Mouse (Mus musculus): ENCODE results near the gene Npnt.

Npnt gene

GRCm38 (mm10) chr3:132859573-132859972, 90.5 kb downstream of the Npnt start:
- DNase-seq (ENCODE audit: low read depth, low spot score): peak; percentile 23

GRCm38 (mm10) chr3:132858849-132859248, 91.2 kb downstream of the Npnt start:
- peak; percentile 55 for DNase-seq (ENCODE audit: low read depth, low spot score)

- DNase-seq (ENCODE audit: low read depth, low spot score): no peak
Measured at GRCm38 (mm10) chr3:132856651-132857050, 93.4 kb downstream of the Npnt start.

GRCm38 (mm10) chr3:132855458-132856212, 94.5 kb downstream of the Npnt start:
- no peak for DNase-seq (ENCODE audit: low read depth, low spot score)

GRCm38 (mm10) chr3:132854271-132854670, 95.8 kb downstream of the Npnt start:
- no peak for DNase-seq (ENCODE audit: low read depth, low spot score)

- DNase-seq (ENCODE audit: low read depth, low spot score): no peak
Measured at GRCm38 (mm10) chr3:132851841-132852728, 98.0 kb downstream of the Npnt start.

GRCm38 (mm10) chr3:132851417-132851816, 98.7 kb downstream of the Npnt start:
- no peak for DNase-seq (ENCODE audit: low read depth, low spot score)

- no peak for DNase-seq (ENCODE audit: low read depth, low spot score)
Measured at GRCm38 (mm10) chr3:132850431-132850830, 99.7 kb downstream of the Npnt start.

GRCm38 (mm10) chr3:132849669-132850068, 100.4 kb downstream of the Npnt start:
- no peak for DNase-seq (ENCODE audit: low read depth, low spot score)

- DNase-seq (ENCODE audit: low read depth, low spot score): no peak
Measured at GRCm38 (mm10) chr3:132842676-132843075, 107.4 kb downstream of the Npnt start.

- DNase-seq (ENCODE audit: low read depth, low spot score): no peak
Measured at GRCm38 (mm10) chr3:132839516-132839915, 110.6 kb downstream of the Npnt start.

GRCm38 (mm10) chr3:132838656-132839417, 111.3 kb downstream of the Npnt start:
- no peak for DNase-seq (ENCODE audit: low read depth, low spot score)

GRCm38 (mm10) chr3:132837134-132837533, 113.0 kb downstream of the Npnt start:
- DNase-seq (ENCODE audit: low read depth, low spot score): no peak

- no peak for DNase-seq (ENCODE audit: low read depth, low spot score)
Measured at GRCm38 (mm10) chr3:132835118-132835794, 114.8 kb downstream of the Npnt start.
